Mouse (Mus musculus) cortical plate, adult 2 months (tissue): ENCODE measurements around the gene Plekha5. TPM values are rescaled to one million over a fixed set of nuclear protein-coding genes. Genes with fewer than 3 reads are reported as not detected.
A peak's percentile ranks its signal among the peaks of the same experiment; 100 is the strongest.

ENCODE experiments used
- H3K27ac ChIP-seq: fragments of 200-500 bp; 2 replicates; pipeline ENCODE4 v1.5.1; 2012; ENCODE audit warnings: low read length, control low read depth, inconsistent platforms; ENCODE audit not compliant: insufficient read depth
- H3K4me1 ChIP-seq: fragments of 200-500 bp; 2 replicates; pipeline ENCODE4 v1.6.1; 2011; ENCODE audit warnings: low read length; ENCODE audit not compliant: control insufficient read depth, insufficient read depth
- H3K4me3 ChIP-seq: fragments of 200-500 bp; 2 replicates; pipeline ENCODE4 v1.5.1; 2011; ENCODE audit warnings: mild to moderate bottlenecking, low read length, control low read depth; ENCODE audit not compliant: insufficient read depth
- CTCF ChIP-seq: fragments of 200-500 bp; IDR thresholded peaks from 2 replicates; pipeline ENCODE4 v1.5.1; 2011; ENCODE audit warnings: mild to moderate bottlenecking, control low read depth, low read length; ENCODE audit not compliant: insufficient read depth; ENCODE audit errors: extremely low read depth
- POLR2A ChIP-seq: fragments of 200-500 bp; IDR thresholded peaks from 2 replicates; pipeline ENCODE4 v1.6.1; 2011; ENCODE audit warnings: mild to moderate bottlenecking, low read length, control low read depth; ENCODE audit not compliant: insufficient read depth; ENCODE audit errors: extremely low read depth
- polyA plus RNA-seq: library from polyadenylated mRNA; depleted of rRNA; stranded (reverse); fragments of >200 nt; gene quantifications from 2 replicates; pipeline ENCODE4 v1.2.3, GENCODE M21; 2012; rRNA removed

The Plekha5 gene
- 106 and 113 TPM in 2 replicates for polyA plus RNA-seq

DNA sequence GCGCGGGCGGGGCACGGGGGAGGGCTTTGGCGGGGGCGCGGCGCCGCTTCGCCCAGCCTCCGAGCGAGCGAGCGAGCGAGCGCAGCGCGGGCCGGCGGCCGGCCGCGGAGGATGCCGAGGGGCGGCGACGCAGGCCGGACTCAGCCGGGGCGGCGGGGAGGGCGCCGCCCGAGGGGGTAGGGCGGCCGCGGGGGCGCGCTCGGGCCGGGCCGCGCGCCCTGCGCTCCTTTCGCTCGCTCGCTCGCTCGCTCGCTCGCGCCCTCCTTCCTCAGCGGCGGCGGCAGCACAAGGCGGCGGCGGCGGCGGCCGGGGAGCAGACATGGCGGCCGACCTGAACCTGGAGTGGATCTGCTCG lies at the start of gene Plekha5:
Gene Plekha5, plus strand, starts transcription at position 209 of the 355 bp plus-strand sequence.
- Histone ChIP-seq H3K27ac (peak within 1 kb of the TSS; percentile 91), H3K4me1 (peaks cover 1% of the 10 kb centered on the region; the same call in 1 of the 2 replicates), H3K4me3 (peak within 1 kb of the TSS; percentile 86)
- no peak for TF ChIP-seq CTCF
- no peak for TF ChIP-seq POLR2A

DNA sequence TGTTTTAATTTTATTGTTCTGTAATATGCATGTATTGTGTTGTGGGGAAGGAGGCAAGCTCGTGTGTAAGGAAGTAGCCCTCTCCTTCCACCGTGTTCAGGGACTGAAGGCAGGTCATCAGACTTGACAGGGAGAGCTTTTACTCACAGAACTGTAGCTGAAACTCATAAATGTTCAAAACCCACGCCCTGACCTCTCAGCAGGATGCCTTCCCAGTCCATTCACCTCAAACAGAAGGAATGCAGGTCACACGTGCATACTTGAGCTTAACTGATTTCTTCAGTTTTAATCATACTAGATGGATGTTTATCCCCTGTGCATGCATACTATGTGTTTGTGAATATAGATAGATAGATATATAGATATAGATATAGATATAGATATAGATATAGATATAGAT lies 48.2 kb upstream of the Plekha5 start:
- TF ChIP-seq POLR2A, result no peak
- no peak for TF ChIP-seq CTCF
- H3K4me3 ChIP-seq, result no peak overlapping the region
- H3K4me1 ChIP-seq, result no peaks in the 10 kb centered on the region
- H3K27ac ChIP-seq, result no peak overlapping the region

DNA sequence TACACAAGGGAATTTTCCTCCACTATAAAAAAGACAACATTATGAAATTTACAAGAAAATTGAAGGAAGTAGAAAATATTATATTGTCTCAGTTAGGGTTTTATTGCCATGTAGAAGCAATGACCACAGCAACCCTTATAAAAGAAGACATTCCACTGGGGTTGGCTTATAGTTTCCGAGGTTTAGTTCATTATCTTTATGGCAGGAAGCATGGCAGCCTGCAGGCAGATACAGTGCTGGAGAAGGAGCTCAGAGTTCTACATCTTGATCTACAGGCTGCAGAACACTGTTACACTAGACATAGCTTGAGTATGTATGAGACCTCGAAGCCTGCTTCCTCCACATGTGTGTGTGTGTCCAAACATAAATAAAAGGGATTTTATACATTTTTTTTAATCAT lies 43.3 kb upstream of the Plekha5 start:
- no peak overlapping the region for H3K4me3 ChIP-seq
- no peak overlapping the region for H3K27ac ChIP-seq
- H3K4me1 ChIP-seq, result no peaks in the 10 kb centered on the region
- TF ChIP-seq POLR2A (no peak), CTCF (no peak)

DNA sequence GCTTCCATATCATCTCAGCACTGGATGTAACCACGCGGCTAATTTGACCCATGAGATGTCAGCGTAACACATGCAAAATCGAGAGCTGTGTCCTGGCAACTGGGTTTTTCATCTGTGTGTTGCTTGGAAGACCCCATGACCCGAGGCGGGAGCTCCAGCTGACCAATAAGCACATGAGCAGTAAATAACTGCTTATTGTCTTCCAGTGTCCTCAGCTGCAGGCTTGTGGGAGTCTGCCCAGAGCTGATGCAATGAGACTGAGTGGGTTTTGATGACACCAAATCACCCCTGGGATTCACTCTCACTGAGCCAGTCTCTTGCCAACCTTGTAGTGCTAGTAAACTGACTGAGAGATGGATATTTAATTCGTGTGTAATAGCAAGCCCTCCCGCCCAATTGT lies 42.7 kb upstream of the Plekha5 start:
- TF ChIP-seq CTCF (no peak), POLR2A (no peak)
- H3K27ac ChIP-seq, result no peak overlapping the region
- no peak overlapping the region for H3K4me3 ChIP-seq
- no peaks in the 10 kb centered on the region for H3K4me1 ChIP-seq

DNA sequence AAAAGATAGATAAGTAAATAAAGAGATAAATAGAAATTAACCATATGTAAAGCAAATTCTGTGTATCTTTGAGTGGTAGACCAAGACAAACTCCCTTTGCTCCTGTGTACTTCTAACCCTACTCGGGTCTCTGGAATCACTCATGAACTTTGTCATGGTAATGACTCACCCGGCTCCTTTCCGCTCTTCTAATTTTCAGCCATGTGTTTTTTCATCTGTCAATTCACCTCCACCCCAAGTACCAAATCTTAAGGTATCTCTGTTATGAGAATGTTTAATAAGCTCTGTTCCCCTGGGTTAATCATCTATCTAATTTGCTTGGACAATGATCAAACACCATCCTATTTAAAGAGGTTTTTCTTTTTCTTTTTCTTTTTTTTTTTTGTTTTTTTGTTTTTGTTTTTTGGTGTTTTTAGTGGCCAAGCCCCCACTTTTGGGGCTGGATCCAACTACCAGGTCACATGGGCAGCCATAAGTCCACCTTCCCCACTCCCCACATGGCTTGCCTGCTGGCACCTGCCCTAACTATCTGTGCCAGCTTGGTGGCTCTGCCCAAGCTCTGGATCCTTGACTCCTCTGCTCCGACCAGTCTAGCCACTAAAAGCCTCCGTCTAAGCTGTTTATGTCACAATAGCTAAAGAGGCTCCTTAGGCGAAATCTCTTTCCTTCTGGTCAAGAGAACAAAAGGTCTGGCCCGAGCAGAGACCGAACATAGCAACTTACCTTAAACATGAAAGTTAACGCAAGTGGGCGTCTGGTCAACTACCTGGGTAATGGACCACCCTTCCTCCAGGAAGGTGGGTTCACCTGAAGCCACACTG lies 40.1 kb upstream of the Plekha5 start:
- Histone ChIP-seq H3K4me1 (no peaks in the 10 kb centered on the region), H3K27ac (no peak overlapping the region), H3K4me3 (no peak overlapping the region)
- TF ChIP-seq CTCF (no peak), POLR2A (no peak)

DNA sequence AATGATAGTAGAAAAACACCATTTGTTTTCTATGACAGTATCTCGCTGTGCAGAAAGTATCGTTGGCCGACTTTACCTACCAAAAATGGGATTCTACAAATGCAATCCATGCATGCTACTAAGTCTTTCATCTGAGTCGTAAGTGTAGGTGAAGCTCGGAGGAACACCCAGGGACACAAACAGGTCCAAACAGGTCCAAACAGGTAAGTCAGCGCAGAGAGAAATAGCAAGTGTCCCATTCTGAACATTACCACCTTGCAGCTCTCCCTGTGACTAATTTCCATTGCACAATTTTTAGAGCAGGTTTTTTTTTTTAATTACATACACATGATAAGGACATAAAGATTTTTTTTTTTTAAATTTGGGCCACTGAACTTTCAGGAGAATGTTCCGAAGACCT lies 27.2 kb upstream of the Plekha5 start:
- Histone ChIP-seq H3K27ac (no peak overlapping the region), H3K4me3 (no peak overlapping the region), H3K4me1 (no peaks in the 10 kb centered on the region)
- no peak for TF ChIP-seq CTCF
- no peak for TF ChIP-seq POLR2A

DNA sequence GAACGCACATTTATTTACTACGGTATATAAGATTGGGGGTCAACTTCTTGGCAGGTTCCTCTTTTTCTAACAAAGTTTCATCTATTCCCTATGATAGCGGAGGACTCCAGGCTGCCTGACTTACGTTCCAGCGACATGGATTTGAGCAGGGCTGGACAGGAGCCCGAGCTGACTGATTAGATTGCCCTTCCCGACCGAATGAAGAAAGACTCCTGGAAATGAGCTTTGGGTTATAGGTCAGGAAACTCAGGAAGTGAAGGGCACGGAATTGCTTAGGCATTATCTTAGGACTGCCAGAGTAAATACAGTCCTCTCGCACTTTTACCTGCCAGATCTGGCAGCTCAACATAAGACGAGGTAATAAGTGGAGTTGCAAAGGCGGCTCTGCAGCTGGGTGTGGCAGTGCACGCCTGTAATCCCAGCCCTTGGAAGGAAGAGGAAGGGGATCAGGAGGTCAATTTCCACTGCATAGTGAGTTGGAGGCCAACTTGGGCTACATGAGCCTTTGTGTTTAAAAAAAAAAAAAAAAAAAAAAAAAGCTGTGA lies 21.0 kb upstream of the Plekha5 start:
- TF ChIP-seq POLR2A, result no peak
- no peak for TF ChIP-seq CTCF

DNA sequence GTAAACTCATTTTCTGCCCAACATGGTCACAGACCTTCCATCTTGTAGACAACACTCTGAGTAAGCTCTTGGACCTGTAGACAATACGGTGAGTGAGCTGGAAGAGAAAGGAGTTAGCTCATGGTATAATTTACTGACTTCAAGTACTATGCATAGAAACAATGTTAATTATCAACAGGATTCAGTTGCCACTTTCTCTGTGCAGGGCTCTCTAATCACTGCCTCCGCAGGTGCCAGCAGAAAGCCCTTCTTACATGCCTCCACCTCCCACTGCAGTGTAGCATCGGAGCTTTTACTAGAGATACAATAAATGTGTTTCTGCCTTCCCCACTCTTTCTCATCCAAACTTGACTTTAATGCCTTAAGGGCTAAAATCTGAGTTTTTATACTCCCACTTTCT lies 11.9 kb upstream of the Plekha5 start:
- Histone ChIP-seq H3K4me1 (no peaks in the 10 kb centered on the region), H3K27ac (no peak overlapping the region), H3K4me3 (no peak overlapping the region)
- TF ChIP-seq CTCF, result no peak
- TF ChIP-seq POLR2A, result no peak

More for the DNA sequence above, 21.0 kb upstream of the Plekha5 start:
- H3K4me3 ChIP-seq, result no peak overlapping the region
- H3K4me1 ChIP-seq, result no peaks in the 10 kb centered on the region
- no peak overlapping the region for H3K27ac ChIP-seq

DNA sequence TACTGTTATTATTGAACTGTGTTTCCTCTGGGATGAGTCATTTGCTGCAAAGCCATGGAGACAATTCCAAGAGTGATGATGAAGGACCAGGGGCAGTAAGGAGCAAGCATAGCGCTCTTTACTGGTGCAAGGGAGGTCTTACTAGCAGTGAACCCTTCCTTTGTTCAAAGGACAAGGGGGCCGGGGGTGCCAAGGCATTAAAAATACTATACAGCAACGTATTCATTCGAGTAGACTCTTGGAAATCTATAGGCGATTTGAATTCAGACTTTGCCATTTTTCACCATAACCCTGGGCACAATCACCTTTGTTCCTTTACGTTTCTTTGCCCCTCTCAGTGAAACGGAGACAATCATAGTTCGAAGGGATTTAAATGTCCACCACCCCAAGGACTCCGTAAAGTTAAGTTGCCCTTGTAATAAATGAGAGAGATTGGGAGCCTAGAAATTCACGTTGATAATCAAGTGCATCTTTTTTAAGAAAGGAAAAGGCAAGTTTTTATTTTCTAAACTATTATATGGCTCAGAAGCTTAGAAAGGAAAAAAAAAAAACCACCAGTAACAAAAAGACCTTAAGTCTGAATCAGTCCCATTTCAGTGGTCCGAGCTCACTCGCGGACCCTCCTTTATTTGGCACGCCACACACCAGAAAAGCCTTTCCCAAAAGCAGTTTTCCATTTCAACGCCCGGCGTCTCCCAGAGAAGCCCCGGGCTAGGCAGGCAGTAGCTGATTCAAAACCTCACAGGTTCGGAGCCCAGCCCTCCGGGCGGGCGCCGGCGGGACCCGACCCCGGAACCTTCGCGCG lies 611 bp upstream of the Plekha5 start:
- TF ChIP-seq CTCF (no peak), POLR2A (no peak)
- Histone ChIP-seq H3K4me3 (peak overlapping the region; percentile 86), H3K4me1 (no peaks in the 10 kb centered on the region), H3K27ac (0 out of 2 replicates have a peak overlapping the region, but pooled peaks have one; percentile 76)
